Mouse (Mus musculus) spleen, adult 2 months (tissue): Measurements from ENCODE around the gene Slc47a1. TPM values are rescaled to one million over a fixed set of nuclear protein-coding genes. Genes with fewer than 3 reads are reported as not detected.
"Not testable (repeated sequence)": the region's sequence is repeated elsewhere in the genome, so short reads cannot be mapped to it uniquely, and the experiment has no call there.

Experiments
- DNase-seq, 2 experiments: peaks; one replicate each; pipeline versions ENCODE4 v3.0.0 to v3.0.0-alpha.2; 2012 to 2021; ENCODE audit warnings: low spot score in 2 of 2, low read depth in 1 of 2
- H3K27ac ChIP-seq: fragments of 200-500 bp; 2 replicates; pipeline ENCODE4 v1.5.1; 2012; ENCODE audit warnings: low read length, inconsistent platforms; ENCODE audit not compliant: insufficient read depth
- H3K27me3 ChIP-seq: fragments of 200-500 bp; 2 replicates; pipeline ENCODE4 v1.6.1; 2012; ENCODE audit warnings: mild to moderate bottlenecking, moderate library complexity, low read length, inconsistent platforms; ENCODE audit not compliant: control insufficient read depth, insufficient read depth
- H3K36me3 ChIP-seq: fragments of 200-500 bp; 2 replicates; pipeline ENCODE4 v1.6.1; 2012; ENCODE audit warnings: mild to moderate bottlenecking, low read length, inconsistent platforms; ENCODE audit not compliant: control insufficient read depth, insufficient read depth
- H3K4me1 ChIP-seq: fragments of 200-500 bp; 2 replicates; pipeline ENCODE4 v1.6.1; 2011; ENCODE audit warnings: inconsistent platforms; ENCODE audit not compliant: control insufficient read depth, insufficient read depth, insufficient read length
- H3K4me3 ChIP-seq: fragments of 200-500 bp; 2 replicates; pipeline ENCODE4 v1.5.1; 2011; ENCODE audit warnings: mild to moderate bottlenecking, inconsistent platforms; ENCODE audit not compliant: insufficient read depth, insufficient read length; ENCODE audit errors: extremely low read depth
- CTCF ChIP-seq: fragments of 200-500 bp; IDR thresholded peaks from 2 replicates; pipeline ENCODE4 v1.5.1; 2011; ENCODE audit warnings: mild to moderate bottlenecking, inconsistent platforms; ENCODE audit not compliant: insufficient read depth, insufficient read length, insufficient replicate concordance; ENCODE audit errors: extremely low read depth
- POLR2A ChIP-seq: fragments of 200-500 bp; IDR thresholded peaks from 2 replicates; pipeline ENCODE4 v1.6.1; 2011; ENCODE audit warnings: low read depth, low read length, inconsistent platforms
- whole genome bisulfite sequencing: fragments of 180-500 bp; shearing (Covaris S2); methylation state at CpG from one replicate; pipeline ENCODE4 v1.1.7; 2018; 5-methylcytosine and 5-hydroxymethylcytosine counted together
- polyA plus RNA-seq: library from polyadenylated mRNA; depleted of rRNA; stranded (reverse); fragments of >200 nt; gene quantifications from 2 replicates; pipeline ENCODE4 v1.2.3, GENCODE M21; 2012

Slc47a1 gene
- polyA plus RNA-seq, 1 experiment = 0.09 TPM

DNA sequence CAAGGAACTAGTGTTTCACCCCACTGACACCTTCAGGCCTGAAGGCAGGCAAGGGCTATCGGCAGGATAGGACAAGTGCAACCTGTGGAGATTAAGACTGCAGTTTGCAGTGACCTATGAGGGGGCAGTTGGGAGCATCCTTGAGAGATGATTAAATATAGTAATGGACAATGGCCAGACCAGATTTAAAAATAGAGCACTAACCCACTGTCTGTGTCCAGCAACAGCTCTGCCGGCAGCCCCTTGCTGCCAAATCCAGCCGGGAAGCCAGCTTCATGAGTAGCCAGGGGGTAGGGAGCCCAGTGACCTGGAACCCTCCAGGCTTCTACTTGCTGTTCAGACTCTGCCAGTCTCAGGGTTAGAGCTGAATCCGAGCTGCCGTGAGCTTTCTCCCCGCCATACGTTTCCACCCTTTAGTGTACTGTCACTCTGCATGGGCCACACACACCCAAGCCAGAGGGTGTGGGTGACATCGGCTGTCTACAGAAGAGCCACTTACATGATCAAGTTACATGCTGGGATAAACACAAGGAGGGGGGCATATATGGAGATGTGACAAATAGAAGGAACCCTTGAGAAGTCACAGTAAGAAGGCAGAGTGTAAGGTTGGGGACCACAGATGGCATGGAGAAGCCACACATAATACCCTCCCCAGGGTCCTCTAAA lies 22.7 kb upstream of the Slc47a1 start:
- WGBS = 81% methylated on average over 8 of the region's 8 CpGs
- no peak for TF ChIP-seq POLR2A
- TF ChIP-seq CTCF = no peak
- DNase-seq = no peak

DNA sequence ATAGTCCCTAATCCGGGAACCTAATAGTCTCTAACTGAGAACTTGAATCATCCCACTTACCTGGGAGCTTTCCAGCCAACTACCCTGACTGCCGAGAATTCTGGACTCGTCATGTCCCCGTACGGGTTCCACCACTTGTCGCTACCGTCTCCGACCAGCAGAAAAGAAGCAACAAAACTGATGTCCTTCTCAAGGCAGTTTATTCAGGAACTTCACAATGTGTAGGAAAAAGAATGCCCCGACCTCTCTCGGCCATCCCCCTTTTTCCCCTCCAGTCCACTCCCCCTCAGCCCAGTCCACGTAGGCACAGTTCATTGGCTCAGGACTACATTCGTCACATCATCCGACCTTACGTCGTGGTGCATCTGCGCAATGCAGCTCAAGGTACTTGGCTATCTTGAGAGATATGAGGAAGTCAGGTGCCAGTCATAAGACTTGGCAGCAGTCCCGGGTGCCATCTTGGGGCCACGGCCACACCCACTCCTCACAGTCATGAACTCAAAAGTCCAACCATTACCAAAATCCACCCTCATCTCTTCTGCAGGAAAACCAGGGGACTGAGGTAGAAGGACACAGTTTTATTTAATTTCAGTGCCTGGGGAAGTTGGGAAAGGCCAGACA lies 19.4 kb upstream of the Slc47a1 start:
- DNase-seq, H3K4me3 ChIP-seq, H3K4me1 ChIP-seq, H3K27ac ChIP-seq, H3K27me3 ChIP-seq, H3K36me3 ChIP-seq: not testable (repeated sequence)
- WGBS = 95% methylated on average over 18 of the region's 18 CpGs

More for the DNA sequence above, 22.7 kb upstream of the Slc47a1 start:
- Histone ChIP-seq H3K4me3 (no peak overlapping the region), H3K27ac (no peak overlapping the region), H3K36me3 (no peaks in the 10 kb centered on the region), H3K27me3 (no peaks in the 10 kb centered on the region), H3K4me1 (no peaks in the 10 kb centered on the region)

DNA sequence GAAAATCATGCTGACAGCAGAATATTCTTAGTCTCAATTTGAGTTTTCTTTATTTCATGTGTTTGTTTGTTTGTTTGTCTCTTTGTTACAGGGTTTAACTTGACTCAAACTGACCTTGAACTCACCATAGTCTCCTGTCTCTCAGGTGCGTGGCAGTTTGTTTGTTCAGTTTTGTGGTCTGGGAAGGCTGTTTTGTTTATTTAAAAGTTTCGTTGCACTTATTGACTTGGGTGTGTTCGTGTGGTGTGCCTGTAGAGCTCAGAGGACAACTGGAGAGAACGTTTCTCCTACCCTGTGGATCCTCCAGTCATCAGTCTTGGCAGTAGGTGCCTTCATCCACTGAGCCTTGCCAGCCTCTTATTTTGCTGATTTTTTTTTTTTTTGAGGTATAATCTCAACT lies 10.8 kb upstream of the Slc47a1 start:
- TF ChIP-seq POLR2A (no peak), CTCF (no peak)
- WGBS = 65% methylated on average over 4 of the region's 4 CpGs
- no peak for DNase-seq

GRCm38 (mm10) chr11:61388012-61388411 lies 9.9 kb upstream of the Slc47a1 start:
- WGBS = 62% methylated on average over 6 of the region's 6 CpGs
- Histone ChIP-seq H3K27me3 (no peaks in the 10 kb centered on the region), H3K4me3 (no peak overlapping the region), H3K36me3 (no peaks in the 10 kb centered on the region), H3K4me1 (no peaks in the 10 kb centered on the region), H3K27ac (no peak overlapping the region)
- TF ChIP-seq POLR2A = no peak
- TF ChIP-seq CTCF = no peak
- DNase-seq = peak; percentile 7 to 19

More for the DNA sequence above, 10.8 kb upstream of the Slc47a1 start:
- H3K27ac ChIP-seq = no peak overlapping the region
- no peak overlapping the region for H3K4me3 ChIP-seq
- H3K27me3 ChIP-seq = no peaks in the 10 kb centered on the region
- H3K4me1 ChIP-seq = no peaks in the 10 kb centered on the region
- H3K36me3 ChIP-seq = no peaks in the 10 kb centered on the region

GRCm38 (mm10) chr11:61387233-61387632 lies 9.1 kb upstream of the Slc47a1 start:
- no peaks in the 10 kb centered on the region for H3K4me1 ChIP-seq
- H3K27me3 ChIP-seq = no peaks in the 10 kb centered on the region
- 47% methylated on average over 6 of the region's 6 CpGs for WGBS
- TF ChIP-seq CTCF (no peak), POLR2A (no peak)
- H3K4me3 ChIP-seq = no peak overlapping the region
- H3K27ac ChIP-seq = no peak overlapping the region
- no peaks in the 10 kb centered on the region for H3K36me3 ChIP-seq
- DNase-seq = no peak

DNA sequence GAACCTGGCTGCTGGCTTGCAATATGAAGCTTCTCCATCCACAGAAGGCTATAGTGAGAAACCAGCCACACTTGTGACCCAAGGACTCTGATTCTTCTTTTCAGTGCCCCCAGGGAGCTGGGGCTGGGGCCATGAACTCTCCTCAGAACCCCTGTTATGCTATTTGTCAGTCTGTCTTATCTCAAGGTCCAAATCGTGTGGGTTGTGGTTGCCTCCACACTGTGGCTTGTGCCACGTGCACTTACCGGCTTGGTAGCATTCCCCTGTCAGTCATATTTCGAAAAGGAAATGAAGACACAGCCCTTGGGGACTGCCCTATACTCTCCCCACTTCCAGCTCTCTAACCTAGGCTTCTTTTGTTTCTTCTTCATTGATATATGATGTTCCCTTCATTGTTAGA lies 7.6 kb upstream of the Slc47a1 start:
- DNase-seq = no peak
- TF ChIP-seq CTCF (no peak), POLR2A (no peak)
- Histone ChIP-seq H3K4me3 (no peak overlapping the region), H3K36me3 (no peaks in the 10 kb centered on the region), H3K4me1 (no peaks in the 10 kb centered on the region), H3K27me3 (no peaks in the 10 kb centered on the region), H3K27ac (no peak overlapping the region)
- WGBS = 2% methylated on average over 4 of the region's 4 CpGs

- 67% methylated on average over 1 of the region's 1 CpGs for WGBS
- no peak overlapping the region for H3K27ac ChIP-seq
- H3K36me3 ChIP-seq = no peaks in the 10 kb centered on the region
- TF ChIP-seq CTCF (no peak), POLR2A (no peak)
- DNase-seq = no peak
- H3K27me3 ChIP-seq = no peaks in the 10 kb centered on the region
- no peaks in the 10 kb centered on the region for H3K4me1 ChIP-seq
- no peak overlapping the region for H3K4me3 ChIP-seq
Measured at GRCm38 (mm10) chr11:61381272-61381671, 3.1 kb upstream of the Slc47a1 start.
